Mouse (Mus musculus) urinary bladder, adult 18-20 months (tissue): ENCODE data around the gene Efcab3.
A peak's percentile ranks its signal among the peaks of the same experiment; 100 is the strongest.
"Not testable (repeated sequence)": the region's sequence is repeated elsewhere in the genome, so short reads cannot be mapped to it uniquely, and the experiment has no call there.

Experiments used
- DNase-seq, 2 experiments: peaks; one replicate each; pipeline ENCODE4 v3.0.0; 2022; ENCODE audit warnings: low spot score in 2 of 2, mixed read lengths in 2 of 2

The Efcab3 gene

GRCm38 (mm10) chr11:105063292-105063691, at the start of gene Efcab3:
TSS of gene Efcab3 (plus strand) at chr11:105063592.
- DNase-seq: no peak

GRCm38 (mm10) chr11:105021071-105021470, 42.3 kb upstream of the Efcab3 start:
- no peak for DNase-seq

- DNase-seq: peak in 1 of 2 experiments; percentile 1
Measured at GRCm38 (mm10) chr11:105028744-105029348, 34.5 kb upstream of the Efcab3 start.

GRCm38 (mm10) chr11:105029525-105029924, 33.9 kb upstream of the Efcab3 start:
- DNase-seq: no peak

- no peak for DNase-seq
Measured at GRCm38 (mm10) chr11:105030229-105030628, 33.2 kb upstream of the Efcab3 start.

- DNase-seq: no peak
Measured at GRCm38 (mm10) chr11:105031103-105031502, 32.3 kb upstream of the Efcab3 start.

GRCm38 (mm10) chr11:105035081-105035480, 28.3 kb upstream of the Efcab3 start:
- no peak for DNase-seq

GRCm38 (mm10) chr11:105112448-105112847, 49.1 kb downstream of the Efcab3 start:
- not testable (repeated sequence) for DNase-seq

GRCm38 (mm10) chr11:105117814-105118213, 54.4 kb downstream of the Efcab3 start:
- DNase-seq: no peak

GRCm38 (mm10) chr11:105120551-105121061, 57.2 kb downstream of the Efcab3 start:
- no peak for DNase-seq

- not testable (repeated sequence) for DNase-seq
Measured at GRCm38 (mm10) chr11:105121792-105122191, 58.4 kb downstream of the Efcab3 start.

- no peak for DNase-seq
Measured at GRCm38 (mm10) chr11:105123986-105124385, 60.6 kb downstream of the Efcab3 start.

- DNase-seq: peak; percentile 67 to 72
Measured at GRCm38 (mm10) chr11:105125735-105126519, 62.5 kb downstream of the Efcab3 start, which contains the start of gene Mettl2. TSS of gene Mettl2 (plus strand) at chr11:105126425.

- DNase-seq: no peak
Measured at GRCm38 (mm10) chr11:105126520-105127029, 63.2 kb downstream of the Efcab3 start.

GRCm38 (mm10) chr11:105135692-105136091, 72.3 kb downstream of the Efcab3 start:
- no peak for DNase-seq

- DNase-seq: not testable (repeated sequence)
Measured at GRCm38 (mm10) chr11:105137255-105137654, 73.9 kb downstream of the Efcab3 start.

- DNase-seq: not testable (repeated sequence)
Measured at GRCm38 (mm10) chr11:105140512-105140911, 77.1 kb downstream of the Efcab3 start.

- DNase-seq: no peak
Measured at GRCm38 (mm10) chr11:105141115-105141514, 77.7 kb downstream of the Efcab3 start.

- DNase-seq: no peak
Measured at GRCm38 (mm10) chr11:105143564-105143963, 80.2 kb downstream of the Efcab3 start.

- DNase-seq: no peak
Measured at GRCm38 (mm10) chr11:105144084-105144483, 80.7 kb downstream of the Efcab3 start.

- no peak for DNase-seq
Measured at GRCm38 (mm10) chr11:105144508-105145210, 81.3 kb downstream of the Efcab3 start.

GRCm38 (mm10) chr11:105145211-105145610, 81.8 kb downstream of the Efcab3 start:
- no peak for DNase-seq
